Mouse (Mus musculus): ENCODE data around the gene Padi1. TPM values are rescaled to one million over a fixed set of nuclear protein-coding genes. Genes with fewer than 3 reads are reported as not detected.

The Padi1 gene
- polyA plus RNA-seq, 1 experiment = 0.29 TPM

- no peak overlapping the region for H3K4me3 ChIP-seq (replicated peaks)
- H3K27me3 ChIP-seq (replicated peaks) = peaks cover 47% of the 10 kb centered on the region
- peaks cover 16% of the 10 kb centered on the region for H3K9me3 ChIP-seq
- TF ChIP-seq FLI1 (IDR thresholded peaks at IDR 0.05; ENCODE audit: low read length) (no peak), GATA1 (IDR thresholded peaks at IDR 0.05; ENCODE audit: borderline replicate concordance, low read length) (no peak)
- no peaks in the 10 kb centered on the region for H3K36me3 ChIP-seq (replicated peaks; ENCODE audit: low read length)
- peaks cover 27% of the 10 kb centered on the region for H3K4me1 ChIP-seq
These were observed 24.4 kb upstream of the Padi1 start for GRCm38 (mm10) chr4:140869945-140870344.

- H3K4me1 ChIP-seq = peaks cover 27% of the 10 kb centered on the region
- TF ChIP-seq FLI1 (IDR thresholded peaks at IDR 0.05; ENCODE audit: low read length) = no peak
- TF ChIP-seq GATA1 (IDR thresholded peaks at IDR 0.05; ENCODE audit: borderline replicate concordance, low read length) = no peak
- peaks cover 8% of the 10 kb centered on the region for H3K9me3 ChIP-seq
- H3K36me3 ChIP-seq (replicated peaks; ENCODE audit: low read length) = no peaks in the 10 kb centered on the region
- H3K4me3 ChIP-seq (replicated peaks) = no peak overlapping the region
- H3K27me3 ChIP-seq (replicated peaks) = peaks cover 45% of the 10 kb centered on the region
These were observed 23.1 kb upstream of the Padi1 start for GRCm38 (mm10) chr4:140868484-140869190.

GRCm38 (mm10) chr4:140862036-140862650, 16.6 kb upstream of the Padi1 start:
- TF ChIP-seq FLI1 (IDR thresholded peaks at IDR 0.05; ENCODE audit: low read length) = no peak
- no peak for TF ChIP-seq GATA1 (IDR thresholded peaks at IDR 0.05; ENCODE audit: borderline replicate concordance, low read length)
- H3K9me3 ChIP-seq = peaks cover 7% of the 10 kb centered on the region; the same call in 1 of the 2 replicates
- H3K36me3 ChIP-seq (replicated peaks; ENCODE audit: low read length) = no peaks in the 10 kb centered on the region
- peaks cover 46% of the 10 kb centered on the region for H3K27me3 ChIP-seq (replicated peaks)
- peaks cover 16% of the 10 kb centered on the region for H3K4me1 ChIP-seq
- no peak overlapping the region for H3K4me3 ChIP-seq (replicated peaks)

- H3K4me3 ChIP-seq (replicated peaks) = no peak overlapping the region
- H3K9me3 ChIP-seq = peaks cover 7% of the 10 kb centered on the region; the same call in 1 of the 2 replicates
- H3K36me3 ChIP-seq (replicated peaks; ENCODE audit: low read length) = no peaks in the 10 kb centered on the region
- H3K27me3 ChIP-seq (replicated peaks) = peaks cover 51% of the 10 kb centered on the region
- H3K4me1 ChIP-seq = peaks cover 16% of the 10 kb centered on the region
- TF ChIP-seq GATA1 (IDR thresholded peaks at IDR 0.05; ENCODE audit: borderline replicate concordance, low read length) (no peak), FLI1 (IDR thresholded peaks at IDR 0.05; ENCODE audit: low read length) (no peak)
These were observed 15.2 kb upstream of the Padi1 start for GRCm38 (mm10) chr4:140860767-140861147.

GRCm38 (mm10) chr4:140860125-140860766, 14.7 kb upstream of the Padi1 start:
- Histone ChIP-seq H3K9me3 (peaks cover 7% of the 10 kb centered on the region; the same call in 1 of the 2 replicates), H3K36me3 (replicated peaks; ENCODE audit: low read length) (no peaks in the 10 kb centered on the region), H3K4me1 (peaks cover 17% of the 10 kb centered on the region), H3K27me3 (replicated peaks) (peaks cover 52% of the 10 kb centered on the region), H3K4me3 (replicated peaks) (no peak overlapping the region)
- TF ChIP-seq FLI1 (IDR thresholded peaks at IDR 0.05; ENCODE audit: low read length) (no peak), GATA1 (IDR thresholded peaks at IDR 0.05; ENCODE audit: borderline replicate concordance, low read length) (no peak)

- H3K4me3 ChIP-seq (replicated peaks) = no peak overlapping the region
These were observed 13.7 kb upstream of the Padi1 start for GRCm38 (mm10) chr4:140859291-140859690.

GRCm38 (mm10) chr4:140857813-140858212, 12.2 kb upstream of the Padi1 start:
- Histone ChIP-seq H3K4me3 (replicated peaks) (no peak overlapping the region), H3K36me3 (replicated peaks; ENCODE audit: low read length) (no peaks in the 10 kb centered on the region), H3K4me1 (peaks cover 26% of the 10 kb centered on the region), H3K27me3 (replicated peaks) (peaks cover 51% of the 10 kb centered on the region), H3K9me3 (peaks cover 4% of the 10 kb centered on the region; the same call in 1 of the 2 replicates)
- TF ChIP-seq FLI1 (IDR thresholded peaks at IDR 0.05; ENCODE audit: low read length) = no peak
- no peak for TF ChIP-seq GATA1 (IDR thresholded peaks at IDR 0.05; ENCODE audit: borderline replicate concordance, low read length)

More at GRCm38 (mm10) chr4:140859291-140859690, 13.7 kb upstream of the Padi1 start:
- Histone ChIP-seq H3K9me3 (peaks cover 7% of the 10 kb centered on the region; the same call in 1 of the 2 replicates), H3K36me3 (replicated peaks; ENCODE audit: low read length) (no peaks in the 10 kb centered on the region), H3K27me3 (replicated peaks) (peaks cover 53% of the 10 kb centered on the region), H3K4me1 (peaks cover 25% of the 10 kb centered on the region)
- TF ChIP-seq GATA1 (IDR thresholded peaks at IDR 0.05; ENCODE audit: borderline replicate concordance, low read length) (no peak), FLI1 (IDR thresholded peaks at IDR 0.05; ENCODE audit: low read length) (no peak)

- TF ChIP-seq FLI1 (IDR thresholded peaks at IDR 0.05; ENCODE audit: low read length) (no peak), GATA1 (IDR thresholded peaks at IDR 0.05; ENCODE audit: borderline replicate concordance, low read length) (no peak)
- peaks cover 7% of the 10 kb centered on the region for H3K9me3 ChIP-seq
- H3K4me3 ChIP-seq (replicated peaks) = no peak overlapping the region
- H3K27me3 ChIP-seq (replicated peaks) = peaks cover 50% of the 10 kb centered on the region
- no peaks in the 10 kb centered on the region for H3K36me3 ChIP-seq (replicated peaks; ENCODE audit: low read length)
- H3K4me1 ChIP-seq = peaks cover 19% of the 10 kb centered on the region
These were observed 11.5 kb upstream of the Padi1 start for GRCm38 (mm10) chr4:140857041-140857440.

GRCm38 (mm10) chr4:140855151-140855550, 9.6 kb upstream of the Padi1 start:
- Histone ChIP-seq H3K9me3 (peaks cover 8% of the 10 kb centered on the region), H3K36me3 (replicated peaks; ENCODE audit: low read length) (no peaks in the 10 kb centered on the region), H3K4me1 (peaks cover 10% of the 10 kb centered on the region), H3K4me3 (replicated peaks) (no peak overlapping the region), H3K27me3 (replicated peaks) (peaks cover 63% of the 10 kb centered on the region)
- TF ChIP-seq FLI1 (IDR thresholded peaks at IDR 0.05; ENCODE audit: low read length) = no peak
- no peak for TF ChIP-seq GATA1 (IDR thresholded peaks at IDR 0.05; ENCODE audit: borderline replicate concordance, low read length)
